Comparison of ENCODE assay signal across 9 mouse cellular contexts in genomic region chr12:70144637-70145448, GRCm38 (mm10). TPM values are rescaled to one million over a fixed set of nuclear protein-coding genes. Genes with fewer than 3 reads are reported as not detected.
A peak's percentile ranks its signal among the peaks of the same experiment; 100 is the strongest.
DNase-seq lines count a peak whose midpoint lies in the region; ATAC-seq and TF ChIP-seq lines count a peak whose summit lies in the region.
"Had no signal": no experiment of that assay in that cellular context is flagged by ENCODE, and none has a peak within 500 bp of the region (broad histone marks: within the 10 kb centered on the region; RNA-seq: fewer than 3 reads in every experiment).

No protein-coding gene starts in this region.

- ATAC-seq in forebrain, embryonic 12.5 days (ENCODE audit: low FRiP score), result no peak
- no peak for ATAC-seq in lung, embryonic 14.5 days (ENCODE audit: insufficient read depth)

- no peak overlapping the region for H3K4me3 ChIP-seq in forebrain, embryonic 10.5 days
- no peak overlapping the region for H3K4me3 ChIP-seq in forebrain, embryonic 12.5 days (replicated peaks)
- no peak overlapping the region for H3K4me3 ChIP-seq in embryonic facial prominence, embryonic 10.5 days
- no peak overlapping the region for H3K4me3 ChIP-seq in lung, embryonic 14.5 days (ENCODE audit: low read depth, low read length)

- peaks cover 27% of the 10 kb centered on the region for H3K4me1 ChIP-seq in forebrain, embryonic 10.5 days
- peaks cover 11% of the 10 kb centered on the region for H3K4me1 ChIP-seq in forebrain, embryonic 12.5 days
- peaks cover 28% of the 10 kb centered on the region for H3K4me1 ChIP-seq in embryonic facial prominence, embryonic 10.5 days
- H3K4me1 ChIP-seq in lung, embryonic 14.5 days (ENCODE audit: insufficient read depth), result peaks cover 13% of the 10 kb centered on the region

- H3K9me3 ChIP-seq in forebrain, embryonic 10.5 days, result no peaks in the 10 kb centered on the region
- no peaks in the 10 kb centered on the region for H3K9me3 ChIP-seq in forebrain, embryonic 12.5 days
- no peaks in the 10 kb centered on the region for H3K9me3 ChIP-seq in embryonic facial prominence, embryonic 10.5 days
- H3K9me3 ChIP-seq in lung, embryonic 14.5 days (ENCODE audit: low read depth, low read length), result no peaks in the 10 kb centered on the region

- peak overlapping the region; percentile 58; the same call in 1 of the 2 replicates for H3K27ac ChIP-seq in forebrain, embryonic 10.5 days
- no peak overlapping the region for H3K27ac ChIP-seq in forebrain, embryonic 12.5 days
- H3K27ac ChIP-seq in embryonic facial prominence, embryonic 10.5 days (replicated peaks), result peak overlapping the region; percentile 65
- peak overlapping the region; percentile 91 for H3K27ac ChIP-seq in lung, embryonic 14.5 days (ENCODE audit: low read depth)

- DNase-seq in forebrain, embryonic 10.5 days (ENCODE audit: extremely low spot score, low spot score), result peak; percentile 60
- peak; percentile 70 for DNase-seq in adrenal gland, postnatal 10 days
- DNase-seq in embryonic facial prominence, embryonic 10.5 days (ENCODE audit: low spot score), result peak; percentile 59
- DNase-seq in heart, postnatal 10 days, result peak; percentile 77 to 87
- peak; percentile 39 for DNase-seq in large intestine, adult 2 months (ENCODE audit: low read depth, low spot score)
- DNase-seq in lung, embryonic 14.5 days, result peak; percentile 89
- peak; percentile 83 for DNase-seq in retina, embryonic 14.5 days (ENCODE audit: low spot score)

- WGBS in forebrain, embryonic 10.5 days, result 52% methylated on average over 20 of the region's 20 CpGs
- 47% methylated on average over 20 of the region's 20 CpGs for WGBS in forebrain, embryonic 12.5 days
- 48% methylated on average over 20 of the region's 20 CpGs for WGBS in embryonic facial prominence, embryonic 10.5 days
- WGBS in large intestine, adult 2 months, result 40% methylated on average over 20 of the region's 20 CpGs
- WGBS in lung, embryonic 14.5 days, result 29% methylated on average over 20 of the region's 20 CpGs

- intact Hi-C loops in heart, postnatal 10 days (cut with DNase I), result loop anchor here (5.0 to 10.0 kb wide), 4 partner anchors 83 to 390 kb away; partner anchors contain the start of gene Sav1

- H3K36me3 ChIP-seq in forebrain, embryonic 10.5 days (replicated peaks), result no peaks in the 10 kb centered on the region
- H3K36me3 ChIP-seq in forebrain, embryonic 12.5 days (replicated peaks), result no peaks in the 10 kb centered on the region
- H3K36me3 ChIP-seq in embryonic facial prominence, embryonic 10.5 days (replicated peaks), result no peaks in the 10 kb centered on the region
- no peaks in the 10 kb centered on the region for H3K36me3 ChIP-seq in lung, embryonic 14.5 days (ENCODE audit: insufficient read depth)

- no peak overlapping the region for H3K9ac ChIP-seq in forebrain, embryonic 12.5 days
- no peak overlapping the region for H3K9ac ChIP-seq in lung, embryonic 14.5 days

- no peak overlapping the region for H3K4me2 ChIP-seq in forebrain, embryonic 12.5 days
- H3K4me2 ChIP-seq in lung, embryonic 14.5 days, result peak overlapping the region; percentile 30; the same call in 1 of the 2 replicates

- TF ChIP-seq CTCF in lung, embryonic 14.5 days (IDR thresholded peaks at IDR 0.05; ENCODE audit: low read depth), result peak; percentile 82

- H3K27me3 ChIP-seq in forebrain, embryonic 10.5 days (ENCODE audit: poor library complexity, severe bottlenecking), result peaks cover 8% of the 10 kb centered on the region
- H3K27me3 ChIP-seq in forebrain, embryonic 12.5 days, result peaks cover 3% of the 10 kb centered on the region; the same call in 1 of the 2 replicates
- no peaks in the 10 kb centered on the region for H3K27me3 ChIP-seq in embryonic facial prominence, embryonic 10.5 days (replicated peaks; ENCODE audit: low read depth, poor library complexity, severe bottlenecking)
- H3K27me3 ChIP-seq in lung, embryonic 14.5 days (ENCODE audit: insufficient read depth, low read length), result no peaks in the 10 kb centered on the region

RNA-seq across cellular contexts. Expression of gene Abhd12b, which starts 9.1 kb away (rescaled TPM):
- not detected in 2 replicates for polyA plus RNA-seq in forebrain, embryonic 10.5 days (2016; fragmentation: Nextera tagmentation; extraction: Ambion mirVana)
- not detected in 2 replicates for polyA plus RNA-seq in forebrain, embryonic 12.5 days (2016; fragmentation: Nextera tagmentation; extraction: Ambion mirVana)
- total RNA-seq in adrenal gland, postnatal 10 days (2021), result not detected
- polyA plus RNA-seq in embryonic facial prominence, embryonic 10.5 days (2016; fragmentation: Nextera tagmentation; extraction: Ambion mirVana), result not detected in 2 replicates
- not detected for total RNA-seq in heart, postnatal 10 days (2021)
- not detected in 2 replicates for polyA plus RNA-seq in large intestine, adult 2 months (2012; rRNA removed)
- 0.12 and 0.24 TPM in 2 replicates for polyA plus RNA-seq in lung, embryonic 14.5 days (2014; fragmentation: Nextera tagmentation; extraction: Ambion mirVana)
- polyA plus RNA-seq: C2C12 had no signal

RNA-seq across cellular contexts. Expression of gene Nin, which starts 31.3 kb away (rescaled TPM):
- polyA plus RNA-seq in forebrain, embryonic 10.5 days (2016; fragmentation: Nextera tagmentation; extraction: Ambion mirVana), result 8.9 and 9.7 TPM in 2 replicates
- polyA plus RNA-seq in forebrain, embryonic 12.5 days (2016; fragmentation: Nextera tagmentation; extraction: Ambion mirVana), result 12.7 and 15.5 TPM in 2 replicates
- total RNA-seq in adrenal gland, postnatal 10 days (2021), result 10 to 100 TPM; 29.5 to 38.3 TPM
- polyA plus RNA-seq in embryonic facial prominence, embryonic 10.5 days (2016; fragmentation: Nextera tagmentation; extraction: Ambion mirVana), result 11.7 and 12.1 TPM in 2 replicates
- 10 to 100 TPM; 34.9 to 35.6 TPM for total RNA-seq in heart, postnatal 10 days (2021)
- polyA plus RNA-seq in large intestine, adult 2 months (2012; rRNA removed), result 2.1 and 4.2 TPM in 2 replicates
- 20.8 and 25.1 TPM in 2 replicates for polyA plus RNA-seq in lung, embryonic 14.5 days (2014; fragmentation: Nextera tagmentation; extraction: Ambion mirVana)

Comparison
In these comparisons a context has a peak if more than half of its experiments do, and no peak if none do; other contexts are left out.
1. DNase-seq: peak in every context shown above with its lines; median percentile 89 in lung, embryonic 14.5 days; 83 in retina, embryonic 14.5 days; 82 in heart, postnatal 10 days; 70 in adrenal gland, postnatal 10 days; 60 in forebrain, embryonic 10.5 days; 59 in embryonic facial prominence, embryonic 10.5 days; 39 in large intestine, adult 2 months.